Mouse (Mus musculus) MEL (cell line): ENCODE results near the gene Pcnx3. TPM values are rescaled to one million over a fixed set of nuclear protein-coding genes. Genes with fewer than 3 reads are reported as not detected.
A peak's percentile ranks its signal among the peaks of the same experiment; 100 is the strongest.

ENCODE experiments used
- DNase-seq: peaks from one replicate; pipeline ENCODE4 v3.0.0; 2011; ENCODE audit warnings: low read depth, low spot score
- H3K27ac ChIP-seq: 2 replicates; pipeline ENCODE4 v1.5.1; 2012; ENCODE audit warnings: low read depth, mild to moderate bottlenecking, control low read depth, low read length, moderate library complexity; ENCODE audit not compliant: control insufficient read depth
- H3K27me3 ChIP-seq, 2 experiments: fragments of 150-350 bp in 1 of 2; sonication (generic) in 1 of 2; 2 replicates each; pipeline ENCODE4 v1.6.1; 2012; ENCODE audit warnings: low read length in 2 of 2, mild to moderate bottlenecking in 2 of 2, improper control_type of control experiment in 1 of 2, moderate library complexity in 1 of 2; ENCODE audit not compliant: insufficient read depth in 2 of 2, control insufficient read depth in 1 of 2
- H3K36me3 ChIP-seq, 2 experiments: 2 replicates each; pipeline ENCODE4 v1.6.1; 2012 to 2014; ENCODE audit warnings: low read length in 2 of 2, improper control_type of control experiment in 1 of 2, inconsistent platforms in 1 of 2, mild to moderate bottlenecking in 1 of 2; ENCODE audit not compliant: insufficient read depth in 2 of 2, control insufficient read depth in 1 of 2
- H3K4me1 ChIP-seq, 2 experiments: fragments of 150-350 bp in 1 of 2; sonication (generic) in 1 of 2; 2 replicates each; pipeline ENCODE4 v1.6.1; 2012; ENCODE audit warnings: low read length in 2 of 2, improper control_type of control experiment in 1 of 2, mild to moderate bottlenecking in 1 of 2; ENCODE audit not compliant: insufficient read depth in 2 of 2, control insufficient read depth in 1 of 2
- H3K4me3 ChIP-seq, 2 experiments: fragments of 150-350 bp in 1 of 2; sonication (generic) in 1 of 2; 2 replicates each; pipeline ENCODE4 v1.5.1; 2012; ENCODE audit warnings: low read depth in 2 of 2, low read length in 2 of 2, mild to moderate bottlenecking in 2 of 2, moderate library complexity in 2 of 2, control low read depth in 1 of 2, improper control_type of control experiment in 1 of 2; ENCODE audit not compliant: control insufficient read depth in 1 of 2, insufficient read depth in 1 of 2
- H3K79me2 ChIP-seq: 2 replicates; pipeline ENCODE4 v1.6.1; 2012; ENCODE audit warnings: mild to moderate bottlenecking, low read length, moderate library complexity; ENCODE audit not compliant: control insufficient read depth, poor library complexity, insufficient read depth
- H3K9ac ChIP-seq: 2 replicates; pipeline ENCODE4 v1.6.1; 2012; ENCODE audit warnings: low read depth, mild to moderate bottlenecking, control low read depth, low read length, moderate library complexity; ENCODE audit not compliant: control insufficient read depth, poor library complexity, severe bottlenecking
- H3K9me3 ChIP-seq: fragments of 150-350 bp; sonication (generic); replicated peaks from 2 replicates; pipeline ENCODE4 v1.6.1; 2012; ENCODE audit warnings: mild to moderate bottlenecking, low read length, improper control_type of control experiment, moderate library complexity; ENCODE audit not compliant: insufficient read depth
- BHLHE40 ChIP-seq: IDR thresholded peaks from 2 replicates; pipeline ENCODE4 v1.6.1; 2012; ENCODE audit warnings: low read depth, mild to moderate bottlenecking, inconsistent platforms, low read length, improper control_type of control experiment, borderline replicate concordance
- CHD2 ChIP-seq: IDR thresholded peaks from 2 replicates; pipeline ENCODE4 v1.6.1; 2011; ENCODE audit warnings: low read length, improper control_type of control experiment
- ELF1 ChIP-seq: IDR thresholded peaks from 2 replicates; pipeline ENCODE4 v1.6.1; 2014; ENCODE audit warnings: low read depth, mild to moderate bottlenecking, inconsistent platforms, low read length, improper control_type of control experiment, moderate library complexity
- EP300 ChIP-seq, 2 experiments: IDR thresholded peaks; 2 replicates each; pipeline ENCODE4 v1.6.1; 2011; ENCODE audit warnings: improper control_type of control experiment in 2 of 2, low read length in 2 of 2, low read depth in 1 of 2, mild to moderate bottlenecking in 1 of 2
- ETS1 ChIP-seq: IDR thresholded peaks from 2 replicates; pipeline ENCODE4 v1.6.1; 2012; ENCODE audit warnings: low read depth, mild to moderate bottlenecking, inconsistent platforms, low read length, improper control_type of control experiment, moderate library complexity
- HCFC1 ChIP-seq: IDR thresholded peaks from 2 replicates; pipeline ENCODE4 v1.6.1; 2012; ENCODE audit warnings: low read depth, mild to moderate bottlenecking, inconsistent platforms, low read length, improper control_type of control experiment, moderate library complexity
- MAFK ChIP-seq: IDR thresholded peaks from 2 replicates; pipeline ENCODE4 v1.6.1; 2011; ENCODE audit warnings: low read depth, mild to moderate bottlenecking, low read length, improper control_type of control experiment, borderline replicate concordance
- MAX ChIP-seq: IDR thresholded peaks from 2 replicates; pipeline ENCODE4 v1.6.1; 2011; ENCODE audit warnings: low read length, improper control_type of control experiment
- MAZ ChIP-seq: IDR thresholded peaks from 2 replicates; pipeline ENCODE4 v1.6.1; 2012; ENCODE audit warnings: low read depth, mild to moderate bottlenecking, inconsistent platforms, low read length, improper control_type of control experiment
- MXI1 ChIP-seq: IDR thresholded peaks from 2 replicates; pipeline ENCODE4 v1.6.1; 2011; ENCODE audit warnings: mild to moderate bottlenecking, low read depth, low read length, improper control_type of control experiment
- MYC ChIP-seq: IDR thresholded peaks from 2 replicates; pipeline ENCODE4 v1.6.1; 2011; ENCODE audit warnings: low read depth, mild to moderate bottlenecking, low read length, improper control_type of control experiment, moderate library complexity
- NELFE ChIP-seq: IDR thresholded peaks from 2 replicates; pipeline ENCODE4 v1.6.1; 2011; ENCODE audit warnings: low read depth, low read length, improper control_type of control experiment
- NRF1 ChIP-seq: IDR thresholded peaks from 2 replicates; pipeline ENCODE4 v1.6.1; 2014; ENCODE audit warnings: low read depth, mild to moderate bottlenecking, inconsistent platforms, low read length, improper control_type of control experiment, moderate library complexity; ENCODE audit not compliant: poor library complexity, insufficient read depth, severe bottlenecking
- POLR2A ChIP-seq, 2 experiments: IDR thresholded peaks; 2 replicates each; pipeline ENCODE4 v1.6.1; 2011 to 2012; ENCODE audit warnings: low read length in 2 of 2, mild to moderate bottlenecking in 2 of 2, control low read depth in 1 of 2, improper control_type of control experiment in 1 of 2, low read depth in 1 of 2, moderate library complexity in 1 of 2; ENCODE audit not compliant: control insufficient read depth in 1 of 2, insufficient read depth in 1 of 2, poor library complexity in 1 of 2
- POLR2AphosphoS2 ChIP-seq: IDR thresholded peaks from 2 replicates; pipeline ENCODE4 v1.6.1; 2011; ENCODE audit warnings: low read length, improper control_type of control experiment
- RAD21 ChIP-seq: IDR thresholded peaks from 2 replicates; pipeline ENCODE4 v1.6.1; 2011; ENCODE audit warnings: mild to moderate bottlenecking, low read depth, low read length, improper control_type of control experiment
- SIN3A ChIP-seq: IDR thresholded peaks from 2 replicates; pipeline ENCODE4 v1.6.1; 2012; ENCODE audit warnings: low read length, improper control_type of control experiment, inconsistent platforms
- TBP ChIP-seq: IDR thresholded peaks from 2 replicates; pipeline ENCODE4 v1.8.0; 2011; ENCODE audit warnings: low read depth, low read length, improper control_type of control experiment
- TCF12 ChIP-seq: IDR thresholded peaks from 2 replicates; pipeline ENCODE4 v1.6.1; 2014; ENCODE audit warnings: low read depth, mild to moderate bottlenecking, inconsistent platforms, low read length, improper control_type of control experiment, moderate library complexity
- UBTF ChIP-seq: IDR thresholded peaks from 2 replicates; pipeline ENCODE4 v1.6.1; 2012; ENCODE audit warnings: low read depth, mild to moderate bottlenecking, inconsistent platforms, low read length, improper control_type of control experiment, moderate library complexity, borderline replicate concordance; ENCODE audit not compliant: insufficient read depth
- USF1 ChIP-seq: IDR thresholded peaks from 2 replicates; pipeline ENCODE4 v1.6.1; 2014; ENCODE audit warnings: low read depth, mild to moderate bottlenecking, inconsistent platforms, low read length, improper control_type of control experiment, moderate library complexity
- ZMIZ1 ChIP-seq: IDR thresholded peaks from 2 replicates; pipeline ENCODE4 v1.6.1; 2012; ENCODE audit warnings: low read depth, mild to moderate bottlenecking, inconsistent platforms, low read length, improper control_type of control experiment, moderate library complexity
- ZNF384 ChIP-seq: IDR thresholded peaks from 2 replicates; pipeline ENCODE4 v1.6.1; 2012; ENCODE audit warnings: low read depth, mild to moderate bottlenecking, inconsistent platforms, low read length, improper control_type of control experiment
- polyA plus RNA-seq, 2 experiments: library from polyadenylated mRNA; stranded (reverse) in 1 of 2; unstranded in 1 of 2; fragments of >175 nt in 1 of 2; fragments of >200 nt in 1 of 2; gene quantifications; 2 replicates each; pipeline versions ENCODE4 v1.2.1 to v1.2.4; 2012; ENCODE audit warnings: low replicate concordance in 2 of 2, low read depth in 1 of 2; ENCODE audit not compliant: insufficient read length in 2 of 2, insufficient read depth in 1 of 2, missing spikeins in 1 of 2
- total RNA-seq: library from RNA; depleted of rRNA; stranded (reverse); fragments of 300-350 nt; gene quantifications from 2 replicates; pipeline ENCODE4 v1.2.3, GENCODE M21; 2012

The Pcnx3 gene
- total and polyA plus RNA-seq, 3 experiments = 25.3 to 76.4 TPM; not detected in 1

- DNase-seq = peak; percentile 94
- TF ChIP-seq RAD21 = no peak
- TF ChIP-seq MAZ = peak; percentile 93; the same call in 1 of the 2 replicates
- TF ChIP-seq MYC = no peak
- TF ChIP-seq UBTF = 0 out of 2 replicates have a peak, but pooled peaks have one; percentile 30
- TF ChIP-seq ETS1 = peak; percentile 84
- TF ChIP-seq SIN3A = peak; percentile 75
- peak; percentile 79 for TF ChIP-seq ELF1
- TF ChIP-seq POLR2AphosphoS2 = no peak
- no peak for TF ChIP-seq EP300 (IDR thresholded peaks at IDR 0.05; ENCODE audit: low read depth in 1 of 2, low read length in 2 of 2)
- peak; percentile 43; the same call in 1 of the 2 replicates for TF ChIP-seq NRF1
- TF ChIP-seq MAX = no peak
- 0 out of 2 replicates have a peak, but pooled peaks have one; percentile 33 for TF ChIP-seq ZNF384
- 0 out of 2 replicates have a peak, but pooled peaks have one; percentile 43 for TF ChIP-seq USF1
- no peak for TF ChIP-seq MAFK
- peak; percentile 54; the same call in 1 of the 2 replicates for TF ChIP-seq ZMIZ1
- peak; percentile 65 for TF ChIP-seq NELFE
- TF ChIP-seq TBP = peak; percentile 45; the same call in 1 of the 2 replicates
- peak; percentile 47 for TF ChIP-seq TCF12
- TF ChIP-seq BHLHE40 = peak; percentile 85
- no peak for TF ChIP-seq CHD2
- TF ChIP-seq POLR2A (IDR thresholded peaks at IDR 0.05; ENCODE audit: control insufficient read depth in 1 of 2, insufficient read depth in 1 of 2, low read depth in 1 of 2, low read length in 2 of 2, poor library complexity in 1 of 2) = peak in 1 of 2 experiments; percentile 80; a peak in 2 of 4 replicates
- peak; percentile 67 for TF ChIP-seq MXI1
- peak; percentile 85 for TF ChIP-seq HCFC1
- Histone ChIP-seq H3K4me3 (peak overlapping the region; percentile 89 to 99), H3K79me2 (peaks cover 44% of the 10 kb centered on the region), H3K27me3 (no peaks in the 10 kb centered on the region), H3K4me1 (peaks cover 2 to 24% of the 10 kb centered on the region in 2 experiments; a peak in 3 of 4 replicates), H3K36me3 (peaks cover 0 to 9% of the 10 kb centered on the region in 2 experiments; a peak in 2 of 4 replicates), H3K27ac (peak overlapping the region; percentile 94), H3K9me3 (no peaks in the 10 kb centered on the region), H3K9ac (peak overlapping the region; percentile 91)
These were observed 1.0 kb upstream of the Pcnx3 start for GRCm38 (mm10) chr19:5689565-5690342.
